Mouse (Mus musculus) brown adipose tissue, adult 24 weeks (tissue): ENCODE data around the gene Retreg2. TPM values are rescaled to one million over a fixed set of nuclear protein-coding genes. Genes with fewer than 3 reads are reported as not detected.

Experiments used
- H3K27ac ChIP-seq: fragments of 200-500 bp; replicated peaks from 2 replicates; pipeline ENCODE4 v1.5.1; 2012; ENCODE audit warnings: low read depth, mild to moderate bottlenecking, low read length
- H3K4me1 ChIP-seq: fragments of 200-500 bp; 2 replicates; pipeline ENCODE4 v1.6.1; 2012; ENCODE audit warnings: low read length, mixed read lengths; ENCODE audit not compliant: control insufficient read depth, insufficient read depth, insufficient read length
- H3K4me3 ChIP-seq: fragments of 200-500 bp; 2 replicates; pipeline ENCODE4 v1.5.1; 2012; ENCODE audit warnings: low read depth, mild to moderate bottlenecking, low read length, moderate library complexity; ENCODE audit not compliant: insufficient read depth
- polyA plus RNA-seq: library from polyadenylated mRNA; stranded (reverse); fragments of >200 nt; gene quantifications from 2 replicates; pipeline ENCODE4 v1.2.4, GENCODE M21; 2012; ENCODE audit not compliant: missing spikeins, insufficient read depth, insufficient read length

Retreg2 gene
- 30.7 and 39.4 TPM in 2 replicates for polyA plus RNA-seq

- H3K4me1 ChIP-seq = no peaks in the 10 kb centered on the region
- peak within 1 kb of the TSS; percentile 91 for H3K27ac ChIP-seq
- H3K4me3 ChIP-seq = peak within 1 kb of the TSS; percentile 69
Observed at GRCm38 (mm10) chr1:75142301-75143261, at the start of gene Retreg2, which contains the start of gene Cnppd1. Gene Retreg2, plus strand, starts transcription at chr1:75142778. Gene Cnppd1, minus strand, starts transcription at chr1:75142711.

DNA sequence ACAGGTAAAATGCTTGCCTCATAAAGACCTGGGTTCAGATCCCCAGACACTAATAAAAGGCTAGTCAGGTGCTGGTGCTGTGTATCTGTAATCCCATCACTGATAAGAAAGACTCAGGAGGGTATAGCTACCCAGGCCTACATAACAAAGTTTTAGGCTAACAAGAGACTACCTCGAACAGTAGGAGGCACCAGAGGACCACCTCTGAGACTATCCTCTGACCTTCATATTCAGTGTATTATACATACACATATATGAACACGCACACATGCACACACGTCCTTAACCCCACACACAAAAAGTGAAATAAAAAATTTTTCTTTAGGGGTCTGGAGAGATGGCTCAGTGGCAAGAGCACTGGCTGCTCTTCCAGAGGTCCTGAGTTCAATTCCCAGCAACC, 20.4 kb upstream of the Retreg2 start:
- Histone ChIP-seq H3K4me1 (peaks cover 3% of the 10 kb centered on the region; the same call in 1 of the 2 replicates), H3K27ac (no peak overlapping the region), H3K4me3 (no peak overlapping the region)

DNA sequence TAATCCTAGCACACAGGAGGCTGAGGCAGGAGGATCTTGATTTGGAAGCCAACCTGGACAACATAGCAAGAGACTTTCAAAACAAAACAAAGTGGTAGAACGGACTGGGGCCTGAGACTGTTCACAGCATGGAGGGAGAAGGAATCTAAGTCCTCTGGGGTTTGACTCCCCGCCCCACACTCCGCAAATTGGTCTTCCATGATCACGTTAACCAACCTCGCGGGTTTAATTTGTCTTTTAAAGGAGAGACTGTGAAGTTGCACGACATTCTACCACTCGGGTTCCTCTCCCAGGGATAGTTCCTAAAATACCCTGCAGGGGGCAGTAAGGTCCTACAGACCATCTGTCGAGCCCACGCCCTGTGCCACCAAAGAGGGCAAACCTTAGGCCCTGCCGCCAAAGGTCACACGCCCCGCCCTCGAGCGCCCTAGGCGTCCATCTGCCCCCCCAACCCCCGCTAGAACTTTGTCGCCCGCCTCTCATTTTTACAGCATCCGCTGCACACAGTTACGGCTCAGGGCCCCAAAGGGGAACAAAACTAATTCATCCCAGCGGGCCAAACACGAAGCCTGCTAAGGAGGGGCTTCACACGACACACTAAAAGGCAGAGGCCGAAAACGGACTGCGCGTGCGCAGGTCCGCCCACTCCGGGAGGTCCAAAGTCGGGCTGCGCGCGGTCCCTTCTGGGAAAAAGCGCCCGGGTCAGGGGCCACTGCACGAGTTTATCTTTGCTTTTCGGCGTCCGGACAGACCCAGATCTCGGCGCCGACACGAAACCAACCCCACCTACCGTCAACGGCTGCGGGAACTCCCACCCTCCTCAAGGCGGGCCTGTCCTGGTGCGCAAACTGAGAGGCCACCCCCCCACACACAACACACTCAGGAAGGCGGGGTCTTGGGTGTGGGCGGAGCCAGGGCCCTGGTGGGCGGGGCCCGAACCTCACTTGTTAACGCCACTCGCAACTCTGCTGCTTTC, 17.9 kb upstream of the Retreg2 start, which contains the start of gene Nhej1:
Gene Nhej1, minus strand, starts transcription at position 855 of the 976 bp plus-strand sequence.
- Histone ChIP-seq H3K27ac (peak within 1 kb of the TSS; percentile 96), H3K4me3 (peak within 1 kb of the TSS; percentile 83), H3K4me1 (peaks cover 3% of the 10 kb centered on the region; the same call in 1 of the 2 replicates)

DNA sequence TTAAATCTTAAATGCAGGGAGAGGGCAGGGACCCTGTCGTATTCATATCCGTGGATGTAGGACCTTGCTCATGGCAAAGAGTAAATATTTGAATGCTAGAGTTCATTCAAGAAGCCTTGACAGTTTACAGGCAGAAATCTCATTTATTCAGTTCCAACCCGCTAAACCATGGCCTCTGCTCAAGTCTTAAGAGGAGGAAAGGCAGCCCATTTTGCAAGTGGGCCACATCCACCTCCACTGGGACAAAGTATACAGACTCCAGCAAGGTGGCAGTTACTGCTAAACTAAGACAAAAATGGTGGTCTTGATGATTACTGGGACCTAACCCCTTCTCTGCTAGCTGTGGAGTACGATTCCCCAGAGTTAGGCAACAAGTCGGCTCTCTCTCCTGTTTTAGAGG, 17.2 kb upstream of the Retreg2 start:
- Histone ChIP-seq H3K4me1 (peaks cover 3% of the 10 kb centered on the region; the same call in 1 of the 2 replicates), H3K4me3 (peak overlapping the region; percentile 83), H3K27ac (peak overlapping the region; percentile 40; the same call in 1 of the 2 replicates)

- Histone ChIP-seq H3K27ac (no peak overlapping the region), H3K4me3 (no peak overlapping the region), H3K4me1 (peaks cover 3% of the 10 kb centered on the region; the same call in 1 of the 2 replicates)
Observed at GRCm38 (mm10) chr1:75128641-75129040, 13.9 kb upstream of the Retreg2 start.

DNA sequence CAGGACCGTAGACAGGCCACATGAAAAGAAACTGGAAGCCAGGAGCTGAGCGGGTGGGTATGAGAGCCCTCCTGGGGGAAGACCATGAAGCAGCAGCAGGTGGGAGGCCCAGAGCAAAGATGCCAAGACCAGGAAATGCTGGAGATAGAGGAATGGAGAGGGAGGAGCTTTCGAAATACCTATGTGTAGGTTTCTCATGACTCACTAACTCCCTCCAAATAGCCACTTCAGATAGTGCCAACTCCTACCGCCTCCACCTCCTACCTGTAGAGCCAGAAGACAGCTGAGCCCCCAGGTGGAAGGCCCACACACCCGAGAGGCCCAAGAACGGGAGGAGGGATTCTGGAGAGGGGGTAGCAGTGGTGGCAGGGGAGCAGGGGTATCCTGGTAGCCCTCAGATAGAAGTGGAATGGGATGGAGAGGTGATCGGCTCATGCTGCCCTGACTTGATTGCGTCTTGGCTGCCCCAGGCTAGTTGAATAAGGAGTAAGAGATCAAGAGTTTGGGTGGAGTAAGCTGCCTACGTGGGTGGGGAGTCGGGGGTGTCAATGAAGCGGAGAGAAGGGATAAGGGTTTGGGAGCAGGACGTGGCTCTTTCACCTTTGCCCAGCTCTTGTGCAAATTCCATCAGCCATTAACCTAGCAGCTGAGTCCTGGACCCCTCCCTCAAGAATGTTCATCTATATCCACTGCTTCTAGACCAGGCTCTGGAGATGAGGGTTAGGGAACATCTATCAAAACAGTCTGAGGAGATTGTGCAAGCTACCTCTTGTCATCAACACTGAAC, 9.0 kb upstream of the Retreg2 start, which contains the start of gene Slc23a3:
Gene Slc23a3, minus strand, starts transcription at position 470 of the 787 bp plus-strand sequence.
- Histone ChIP-seq H3K4me1 (no peaks in the 10 kb centered on the region), H3K4me3 (no peak within 1 kb of the TSS), H3K27ac (no peak within 1 kb of the TSS)

DNA sequence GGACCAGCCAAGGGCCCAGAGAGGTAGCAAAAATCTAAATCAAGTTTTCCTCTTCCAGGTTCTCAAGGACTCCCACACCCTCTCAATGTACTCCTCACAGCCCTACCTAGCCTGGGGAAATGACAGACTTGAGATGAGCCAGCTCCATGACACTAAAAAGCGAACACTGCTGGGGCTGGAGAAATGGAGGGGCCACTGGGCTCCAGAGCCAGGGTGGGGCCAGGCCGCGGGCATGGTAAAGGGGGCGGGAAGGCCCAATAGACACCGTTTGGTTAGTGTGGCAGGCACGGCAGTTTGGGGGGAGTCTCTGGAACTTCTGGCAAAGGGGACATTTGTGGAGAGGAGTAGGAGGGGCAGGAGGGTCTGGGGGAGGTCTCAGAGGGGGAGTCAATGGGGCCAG, 6.3 kb upstream of the Retreg2 start:
- no peak overlapping the region for H3K4me3 ChIP-seq
- H3K27ac ChIP-seq = no peak overlapping the region
- H3K4me1 ChIP-seq = no peaks in the 10 kb centered on the region

- no peak overlapping the region for H3K27ac ChIP-seq
- no peak overlapping the region for H3K4me3 ChIP-seq
- no peaks in the 10 kb centered on the region for H3K4me1 ChIP-seq
Observed at GRCm38 (mm10) chr1:75136730-75137129, 5.8 kb upstream of the Retreg2 start.

DNA sequence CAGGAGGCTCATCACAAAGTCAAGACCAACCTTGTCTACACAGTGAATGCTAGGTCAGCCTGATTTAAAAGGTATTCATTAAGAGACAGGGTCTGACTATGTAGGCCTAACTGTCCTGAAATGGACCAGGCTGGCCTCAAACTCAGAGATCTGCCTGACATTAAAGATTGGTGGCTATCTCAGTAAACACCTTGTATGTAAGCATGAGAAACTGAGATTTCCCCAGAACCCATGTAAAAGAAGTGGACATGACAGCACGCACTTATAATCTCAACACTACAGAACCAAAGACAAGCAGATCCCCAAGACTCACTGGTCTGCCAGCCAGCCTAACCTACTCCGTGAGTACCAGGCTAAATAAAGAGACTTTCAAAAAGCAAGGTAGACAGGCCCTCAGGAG, 4.1 kb upstream of the Retreg2 start:
- Histone ChIP-seq H3K4me3 (no peak overlapping the region), H3K4me1 (no peaks in the 10 kb centered on the region), H3K27ac (no peak overlapping the region)

GRCm38 (mm10) chr1:75140601-75141190, 1.9 kb upstream of the Retreg2 start:
- Histone ChIP-seq H3K4me1 (no peaks in the 10 kb centered on the region), H3K4me3 (peak overlapping the region; percentile 69), H3K27ac (peak overlapping the region; percentile 91)

GRCm38 (mm10) chr1:75141486-75142190, 940 bp upstream of the Retreg2 start:
- Histone ChIP-seq H3K4me1 (no peaks in the 10 kb centered on the region), H3K4me3 (peak overlapping the region; percentile 69), H3K27ac (peak overlapping the region; percentile 91)

DNA sequence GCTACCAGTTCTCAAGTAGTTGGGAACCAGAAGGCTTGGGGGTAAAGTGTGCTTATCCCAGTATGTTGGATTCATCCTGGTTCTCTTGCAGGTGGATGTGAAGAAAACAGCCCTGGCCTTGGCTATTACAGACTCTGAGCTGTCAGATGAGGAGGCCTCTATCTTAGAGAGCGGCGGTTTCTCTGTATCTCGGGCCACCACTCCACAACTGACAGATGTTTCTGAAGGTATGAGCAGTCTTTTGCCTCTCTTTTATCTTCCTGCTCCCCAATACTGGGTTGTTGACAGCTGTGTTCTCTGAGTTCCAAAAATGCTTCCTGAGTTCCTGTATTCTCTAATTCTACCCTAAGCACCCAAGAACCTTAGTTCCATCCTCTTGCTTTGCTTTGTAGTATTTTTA, 3.0 kb downstream of the Retreg2 start:
- no peak overlapping the region for H3K4me3 ChIP-seq
- H3K27ac ChIP-seq = no peak overlapping the region
- no peaks in the 10 kb centered on the region for H3K4me1 ChIP-seq

DNA sequence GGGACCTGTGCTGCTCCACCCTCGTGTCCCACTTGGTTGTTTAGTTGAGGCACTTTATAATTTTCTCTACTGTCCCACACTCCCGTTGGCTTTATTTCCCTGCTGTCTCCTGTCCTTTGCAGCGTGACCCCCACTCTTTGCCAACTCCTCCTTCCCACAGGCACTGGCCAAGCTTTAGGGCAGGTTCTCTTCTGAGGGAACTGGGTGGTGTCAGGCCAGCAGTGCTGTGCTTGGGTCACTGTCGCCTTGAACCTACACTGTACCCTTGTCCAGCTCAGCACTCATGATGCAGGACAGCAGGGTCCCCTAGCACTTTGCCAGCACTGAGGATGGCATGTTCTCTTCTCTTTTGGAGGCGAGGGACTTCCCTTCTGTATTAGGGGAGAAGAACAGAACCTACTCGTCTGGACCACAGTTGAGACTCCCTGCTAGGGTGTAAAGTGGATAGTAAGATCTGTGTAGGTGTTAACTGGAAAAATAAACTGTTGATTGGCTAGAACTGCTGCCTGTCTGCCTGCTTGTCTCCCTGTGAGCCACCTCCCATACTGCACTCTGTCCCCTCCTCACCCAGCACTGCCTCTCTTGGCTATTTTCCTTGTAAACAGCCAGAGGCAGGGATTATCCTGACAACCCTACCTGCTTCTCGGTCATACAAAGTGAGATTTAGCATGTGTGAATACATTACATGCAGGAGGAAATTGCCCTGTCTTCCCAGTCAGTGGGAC, 5.0 kb downstream of the Retreg2 start:
- H3K4me1 ChIP-seq = no peaks in the 10 kb centered on the region
- H3K4me3 ChIP-seq = no peak overlapping the region
- H3K27ac ChIP-seq = no peak overlapping the region
